Mouse (Mus musculus): ENCODE measurements at regions not wholly inside any gene's neighbourhood (a gene's known extent, or its start where the extent isn't known, plus 50 kb on each side); places are given as distances from the start of the nearest gene placed in this dataset.

DNA sequence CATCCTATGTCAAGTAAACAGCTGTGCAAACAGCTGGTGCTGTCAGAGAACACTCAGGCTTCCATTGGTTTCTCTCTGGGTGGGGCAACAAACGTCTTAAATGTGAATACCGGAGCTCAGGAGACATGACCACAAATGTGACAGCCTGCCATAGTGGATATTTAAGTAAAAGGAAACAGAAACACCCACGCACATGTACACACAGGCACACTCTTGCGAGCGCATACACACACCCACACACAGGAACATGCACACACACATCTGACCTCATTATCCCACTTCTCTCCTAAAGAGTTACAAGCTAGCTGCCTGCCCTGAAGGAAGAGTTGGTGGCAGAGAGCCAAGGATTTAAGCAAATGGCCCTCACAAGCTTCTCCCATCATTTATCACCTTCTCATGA lies 92.4 kb downstream of the Il20rb start:
- TF ChIP-seq CTCF (IDR thresholded peaks at IDR 0.05 in 2 of 3, conservative IDR thresholded peaks at IDR 0.05 in 1 of 3; ENCODE audit: control insufficient read depth in 1 of 3, insufficient read depth in 1 of 3, low read depth in 2 of 3, low read length in 3 of 3, poor library complexity in 1 of 3, severe bottlenecking in 1 of 3) = no peak
- no peak for TF ChIP-seq GATA1 (IDR thresholded peaks at IDR 0.05; ENCODE audit: low read depth, low read length)
- TF ChIP-seq ZC3H11A (IDR thresholded peaks at IDR 0.05; ENCODE audit: low read depth, low read length) = no peak
- no peak for TF ChIP-seq POLR2A (IDR thresholded peaks at IDR 0.05; ENCODE audit: control insufficient read depth in 1 of 2, insufficient read depth in 1 of 2, low read depth in 1 of 2, low read length in 2 of 2, poor library complexity in 1 of 2)
- TF ChIP-seq ELF1 (IDR thresholded peaks at IDR 0.05; ENCODE audit: low read depth, low read length) = no peak
- no peak for TF ChIP-seq HCFC1 (IDR thresholded peaks at IDR 0.05; ENCODE audit: low read depth, low read length)
- no peak for TF ChIP-seq BHLHE40 (IDR thresholded peaks at IDR 0.05; ENCODE audit: borderline replicate concordance, low read depth, low read length)
- TF ChIP-seq SMC3 (IDR thresholded peaks at IDR 0.05; ENCODE audit: low read depth, low read length) = no peak
- no peak for TF ChIP-seq POLR2AphosphoS2 (IDR thresholded peaks at IDR 0.05; ENCODE audit: low read length)
- TF ChIP-seq TCF12 (IDR thresholded peaks at IDR 0.05; ENCODE audit: low read depth, low read length) = no peak
- no peak for TF ChIP-seq EP300 (IDR thresholded peaks at IDR 0.05; ENCODE audit: low read depth in 1 of 2, low read length in 2 of 2)
- TF ChIP-seq USF1 (IDR thresholded peaks at IDR 0.05; ENCODE audit: low read depth, low read length) = no peak
